Mouse (Mus musculus) embryonic facial prominence, embryonic 11.5 days (tissue): ENCODE measurements around the gene Pld5. TPM values are rescaled to one million over a fixed set of nuclear protein-coding genes. Genes with fewer than 3 reads are reported as not detected.

ENCODE experiments used
- ATAC-seq: fragments of 200-750 bp; cut with Nextera tagmentation; replicated peaks from 2 replicates; pipeline ENCODE4 v1.8.0; 2017; ENCODE audit warnings: low read depth; ENCODE audit not compliant: insufficient number of reproducible peaks, low FRiP score, low TSS enrichment
- DNase-seq: peaks from one replicate; pipeline ENCODE4 v3.0.0-alpha.2; 2015; ENCODE audit warnings: low spot score
- H3K27ac ChIP-seq: fragments of 300-500 bp; sonication (generic); replicated peaks from 2 replicates; pipeline ENCODE4 v1.5.1; 2014; ENCODE audit warnings: mild to moderate bottlenecking, low read depth, low read length, control low read depth
- H3K27me3 ChIP-seq: fragments of 300-500 bp; sonication (generic); 2 replicates; pipeline ENCODE4 v1.6.1; 2014; ENCODE audit warnings: mild to moderate bottlenecking, low read length, moderate library complexity, mixed read lengths; ENCODE audit not compliant: control insufficient read depth, insufficient read depth
- H3K36me3 ChIP-seq: fragments of 300-500 bp; sonication (generic); replicated peaks from 2 replicates; pipeline ENCODE4 v1.6.1; 2014; ENCODE audit warnings: low read depth, mild to moderate bottlenecking, low read length, moderate library complexity, mixed read lengths; ENCODE audit not compliant: control insufficient read depth, insufficient read depth
- H3K4me1 ChIP-seq: fragments of 300-500 bp; sonication (generic); 2 replicates; pipeline ENCODE4 v1.6.1; 2014; ENCODE audit warnings: low read length, mixed read lengths; ENCODE audit not compliant: control insufficient read depth, insufficient read depth
- H3K4me2 ChIP-seq: fragments of 300-500 bp; sonication (generic); 2 replicates; pipeline ENCODE4 v1.6.1; 2014; ENCODE audit warnings: low read depth, mild to moderate bottlenecking, control low read depth, low read length, moderate library complexity
- H3K4me3 ChIP-seq: fragments of 300-500 bp; sonication (generic); 2 replicates; pipeline ENCODE4 v1.5.1; 2014; ENCODE audit warnings: low read depth, low read length, control low read depth
- H3K9ac ChIP-seq: fragments of 300-500 bp; sonication (generic); replicated peaks from 2 replicates; pipeline ENCODE4 v1.6.1; 2014; ENCODE audit warnings: mild to moderate bottlenecking, control low read depth, low read length
- H3K9me3 ChIP-seq: fragments of 300-500 bp; sonication (generic); replicated peaks from 2 replicates; pipeline ENCODE4 v1.6.1; 2016; ENCODE audit warnings: mild to moderate bottlenecking, low read length, inconsistent platforms, mixed read lengths; ENCODE audit not compliant: control insufficient read depth
- WGBS: fragments of 180-500 bp; shearing (Covaris S2); extraction: QIAGEN DNeasy Blood & Tissue Kit; methylation state at CpG from one replicate; pipeline ENCODE4 v1.1.7; 2014; 5-methylcytosine and 5-hydroxymethylcytosine counted together
- polyA plus RNA-seq: library from polyadenylated mRNA; unstranded; fragments of >200 nt; fragmentation: Nextera tagmentation; extraction: Ambion mirVana; gene quantifications from 2 replicates; pipeline ENCODE4 v1.2.1, GENCODE M21; 2014

Pld5 gene
- polyA plus RNA-seq, 1 experiment from 2014 or later, result 0.29 TPM

DNA sequence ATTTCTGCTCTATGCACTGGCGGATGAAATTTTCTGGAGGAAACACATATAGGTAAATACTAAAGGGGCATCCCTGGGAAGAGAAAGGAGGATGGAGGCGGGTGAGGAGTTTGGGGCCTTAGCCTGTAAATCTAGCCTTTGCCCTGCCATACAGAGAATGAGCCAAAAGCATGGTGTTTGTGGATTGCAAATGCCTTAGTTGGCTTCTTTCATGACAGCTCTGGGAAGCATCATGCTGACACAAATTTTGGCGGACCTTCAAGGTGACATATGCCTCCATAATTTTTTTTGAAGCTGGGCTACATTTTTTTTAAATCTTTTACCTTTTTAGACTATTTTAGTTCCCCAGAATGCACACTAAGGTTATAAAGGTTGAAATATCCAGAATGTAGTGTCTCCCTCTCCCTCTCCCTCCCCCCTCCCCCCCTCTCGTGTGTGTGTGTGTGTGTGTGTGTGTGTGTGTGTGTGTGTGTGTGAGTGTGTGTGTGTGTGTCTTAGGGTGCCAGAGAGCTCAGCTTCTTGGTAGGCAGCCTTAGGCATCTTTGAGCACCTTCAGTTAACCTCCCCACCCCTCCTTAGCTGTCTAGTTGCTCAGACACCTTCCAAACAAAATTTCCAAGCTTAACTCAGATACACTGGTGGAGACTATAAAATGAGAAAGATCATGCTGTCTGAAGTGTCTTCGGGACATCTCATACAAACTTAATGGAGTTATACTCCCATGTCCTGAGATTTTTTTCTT lies 307.9 kb downstream of the Pld5 start:
- Histone ChIP-seq H3K4me3 (no peak overlapping the region), H3K9ac (no peak overlapping the region), H3K27me3 (no peaks in the 10 kb centered on the region), H3K9me3 (no peaks in the 10 kb centered on the region), H3K4me2 (no peak overlapping the region), H3K4me1 (no peaks in the 10 kb centered on the region), H3K27ac (no peak overlapping the region), H3K36me3 (no peaks in the 10 kb centered on the region)
- 90% methylated on average over 4 of the region's 5 CpGs for WGBS
- DNase-seq, result no peak
- no peak for ATAC-seq

DNA sequence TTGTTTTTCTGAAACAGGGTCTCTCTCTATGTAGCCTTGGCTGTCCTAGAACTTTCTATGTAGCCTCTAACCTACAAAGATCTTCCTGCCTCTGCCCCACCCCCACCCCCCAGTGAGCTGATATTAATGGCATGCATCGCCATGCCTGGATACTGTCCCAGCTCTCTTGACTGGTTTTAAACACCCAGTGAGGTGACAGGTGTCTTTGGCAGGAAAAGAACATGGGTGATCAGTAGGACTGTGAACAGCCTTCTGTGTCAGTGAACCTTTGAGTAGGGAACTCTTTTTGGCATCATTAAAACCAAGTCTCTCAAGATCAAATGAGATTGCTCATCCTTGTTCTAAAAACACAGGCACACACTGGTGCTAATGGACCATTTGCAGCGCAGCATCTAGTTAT lies 313.3 kb downstream of the Pld5 start:
- Histone ChIP-seq H3K27ac (no peak overlapping the region), H3K4me2 (no peak overlapping the region), H3K9me3 (no peaks in the 10 kb centered on the region), H3K9ac (no peak overlapping the region), H3K4me3 (no peak overlapping the region), H3K4me1 (no peaks in the 10 kb centered on the region), H3K36me3 (no peaks in the 10 kb centered on the region), H3K27me3 (no peaks in the 10 kb centered on the region)
- no peak for DNase-seq
- WGBS, result 93% methylated on average over 2 of the region's 2 CpGs
- ATAC-seq, result no peak

DNA sequence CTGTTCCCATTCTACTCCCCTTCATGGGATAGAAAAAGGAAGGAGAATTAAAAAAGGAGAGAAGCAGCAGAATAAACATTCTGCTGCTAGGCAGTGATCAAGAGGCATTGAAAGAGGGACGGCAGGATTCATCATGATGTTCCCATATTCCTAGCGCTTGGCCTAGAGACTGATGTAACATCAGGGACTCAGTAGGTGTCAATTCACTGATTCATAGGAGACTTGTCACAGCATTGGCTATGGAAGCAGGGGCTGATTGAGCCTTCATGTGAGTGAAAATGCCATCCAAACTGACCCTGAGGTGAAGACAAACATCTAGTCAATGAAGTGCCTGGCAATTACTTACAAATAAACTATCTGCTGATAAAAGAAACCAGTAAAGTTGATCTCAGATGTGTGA lies 324.3 kb downstream of the Pld5 start:
- H3K27ac ChIP-seq, result no peak overlapping the region
- no peak for ATAC-seq
- H3K9me3 ChIP-seq, result no peaks in the 10 kb centered on the region
- no peaks in the 10 kb centered on the region for H3K36me3 ChIP-seq
- H3K9ac ChIP-seq, result no peak overlapping the region
- no peak for DNase-seq
- no peak overlapping the region for H3K4me2 ChIP-seq
- WGBS, result 83% methylated on average over 2 of the region's 2 CpGs
- no peaks in the 10 kb centered on the region for H3K4me1 ChIP-seq
- H3K27me3 ChIP-seq, result no peaks in the 10 kb centered on the region
- no peak overlapping the region for H3K4me3 ChIP-seq

DNA sequence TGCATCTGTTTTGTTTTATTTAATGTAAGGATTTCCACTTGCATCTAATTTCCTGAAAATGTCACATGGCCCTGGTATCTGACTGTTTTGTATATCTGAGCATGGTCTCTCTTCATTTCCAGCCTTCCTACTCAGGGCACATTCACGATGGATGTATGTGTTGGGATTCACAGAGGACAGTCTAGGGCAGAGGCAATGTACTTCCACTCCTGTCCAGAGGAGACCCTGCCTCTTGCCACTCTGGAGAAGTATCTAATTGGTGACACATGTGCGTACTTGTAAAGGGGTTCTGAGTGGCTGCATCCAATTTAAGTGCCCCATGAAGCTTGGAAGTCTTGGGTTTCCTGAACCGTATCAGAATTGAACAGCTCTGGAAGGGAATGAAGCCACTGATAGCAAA lies 324.7 kb downstream of the Pld5 start:
- no peak overlapping the region for H3K9ac ChIP-seq
- H3K4me2 ChIP-seq, result no peak overlapping the region
- 0 out of 2 replicates have a peak, but pooled peaks have one; percentile 75 for ATAC-seq
- H3K27ac ChIP-seq, result no peak overlapping the region
- no peaks in the 10 kb centered on the region for H3K9me3 ChIP-seq
- peak; percentile 56 for DNase-seq
- H3K27me3 ChIP-seq, result no peaks in the 10 kb centered on the region
- no peak overlapping the region for H3K4me3 ChIP-seq
- H3K4me1 ChIP-seq, result no peaks in the 10 kb centered on the region
- 51% methylated on average over 3 of the region's 3 CpGs for WGBS
- no peaks in the 10 kb centered on the region for H3K36me3 ChIP-seq

DNA sequence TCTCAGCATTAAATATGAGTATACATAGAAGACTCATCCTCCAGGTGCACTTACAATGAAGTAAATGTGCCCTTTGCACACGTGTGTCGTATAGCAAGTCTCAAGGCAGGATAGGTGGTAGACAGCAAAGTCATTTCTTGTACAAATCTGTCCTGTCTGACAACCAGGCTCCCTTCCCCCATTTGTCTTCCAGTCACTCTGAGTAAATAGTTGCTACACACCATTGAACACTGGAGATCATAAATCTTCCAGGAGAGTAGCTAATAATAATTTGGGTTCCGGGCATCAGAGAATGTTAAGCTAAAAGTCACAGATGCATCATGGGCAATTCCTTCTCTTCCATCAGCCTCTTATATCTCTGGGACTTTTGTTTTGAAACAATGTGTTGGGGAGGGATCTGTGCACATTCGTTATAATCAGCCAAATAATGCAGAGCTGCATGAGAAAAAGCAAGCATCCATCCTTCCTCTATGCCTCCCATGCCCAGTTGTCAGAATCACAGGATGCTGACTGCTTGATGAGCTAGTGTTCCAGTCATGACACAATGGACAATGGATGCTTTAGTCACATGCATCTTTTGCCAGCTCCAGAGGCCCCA lies 328.3 kb downstream of the Pld5 start:
- Histone ChIP-seq H3K4me3 (no peak overlapping the region), H3K4me2 (no peak overlapping the region), H3K4me1 (no peaks in the 10 kb centered on the region), H3K36me3 (no peaks in the 10 kb centered on the region), H3K9ac (no peak overlapping the region), H3K27ac (no peak overlapping the region), H3K27me3 (no peaks in the 10 kb centered on the region), H3K9me3 (no peaks in the 10 kb centered on the region)
- no peak for ATAC-seq
- 83% methylated on average over 4 of the region's 4 CpGs for WGBS
- no peak for DNase-seq

DNA sequence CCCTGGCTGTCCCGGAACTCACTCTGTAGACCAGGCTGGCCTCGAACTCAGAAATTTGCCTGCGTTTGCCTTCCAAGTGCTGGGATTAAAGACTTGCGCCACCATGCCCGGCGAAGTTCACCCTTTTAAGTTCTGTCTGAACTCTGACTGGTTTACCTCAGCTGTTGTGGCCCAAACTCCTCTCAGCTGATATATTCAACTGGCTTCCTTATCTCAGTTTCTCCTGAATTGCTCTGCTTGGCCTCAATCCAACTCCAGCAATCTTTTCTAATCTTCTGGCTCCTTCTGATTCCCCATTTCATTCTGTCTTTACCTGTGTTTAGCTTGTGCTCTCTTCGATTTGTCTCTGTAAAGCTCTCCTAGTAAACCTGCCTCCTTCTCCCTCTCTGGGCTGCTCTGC lies 331.9 kb downstream of the Pld5 start:
- H3K27ac ChIP-seq, result no peak overlapping the region
- H3K4me3 ChIP-seq, result no peak overlapping the region
- no peaks in the 10 kb centered on the region for H3K9me3 ChIP-seq
- 92% methylated on average over 7 of the region's 7 CpGs for WGBS
- no peak overlapping the region for H3K9ac ChIP-seq
- H3K27me3 ChIP-seq, result no peaks in the 10 kb centered on the region
- H3K4me2 ChIP-seq, result no peak overlapping the region
- H3K36me3 ChIP-seq, result no peaks in the 10 kb centered on the region
- no peaks in the 10 kb centered on the region for H3K4me1 ChIP-seq
- DNase-seq (no peak), ATAC-seq (no peak)

DNA sequence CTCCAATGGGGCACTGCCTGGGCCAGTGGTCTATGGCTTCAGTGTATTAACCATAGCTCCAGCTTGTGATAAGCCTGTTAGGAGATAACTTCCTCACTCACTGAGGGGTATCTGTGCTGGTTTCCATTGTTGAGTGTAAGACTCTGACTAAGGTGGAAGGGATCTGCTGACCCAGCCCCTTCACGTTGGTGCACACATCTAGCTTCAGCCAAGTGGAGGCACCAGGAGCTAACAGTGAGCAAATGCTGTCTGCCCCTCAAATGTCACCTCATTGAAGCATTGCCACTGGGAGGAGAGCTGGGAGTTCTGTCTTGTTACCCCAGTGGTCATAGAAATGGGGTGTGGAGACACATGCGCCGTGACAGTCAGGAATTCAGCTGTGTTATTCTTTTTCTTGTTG lies 336.4 kb downstream of the Pld5 start:
- Histone ChIP-seq H3K4me3 (no peak overlapping the region), H3K4me1 (no peaks in the 10 kb centered on the region), H3K36me3 (no peaks in the 10 kb centered on the region), H3K9ac (no peak overlapping the region), H3K9me3 (no peaks in the 10 kb centered on the region), H3K4me2 (no peak overlapping the region), H3K27ac (no peak overlapping the region), H3K27me3 (no peaks in the 10 kb centered on the region)
- 84% methylated on average over 3 of the region's 3 CpGs for WGBS
- DNase-seq (no peak), ATAC-seq (no peak)

DNA sequence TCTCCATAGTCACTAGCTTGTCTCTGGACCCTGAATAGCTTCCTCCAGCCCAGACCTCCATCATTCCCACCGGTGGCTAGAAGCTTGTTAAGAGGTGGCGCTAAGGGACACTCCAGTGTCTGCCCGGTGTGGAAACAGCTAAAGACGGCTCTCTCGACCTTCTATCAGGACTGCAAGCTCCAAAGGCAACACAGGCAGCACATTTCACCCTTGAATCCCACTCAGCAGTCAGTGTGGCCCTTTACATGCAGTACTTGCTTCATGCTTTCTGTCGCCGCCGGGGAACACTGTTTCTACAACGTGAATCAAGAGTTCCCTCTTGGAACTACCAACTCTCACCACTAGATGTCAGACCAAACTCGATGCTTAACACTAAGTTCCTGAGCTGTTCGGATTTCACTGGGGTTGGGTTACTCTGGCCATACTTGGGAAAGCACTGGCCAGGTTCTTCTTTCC lies 338.8 kb downstream of the Pld5 start:
- ATAC-seq (peak; percentile 71), DNase-seq (peak; percentile 94)
- no peaks in the 10 kb centered on the region for H3K36me3 ChIP-seq
- no peaks in the 10 kb centered on the region for H3K27me3 ChIP-seq
- H3K4me3 ChIP-seq, result no peak overlapping the region
- no peaks in the 10 kb centered on the region for H3K9me3 ChIP-seq
- 12% methylated on average over 11 of the region's 11 CpGs for WGBS
- no peaks in the 10 kb centered on the region for H3K4me1 ChIP-seq
- no peak overlapping the region for H3K27ac ChIP-seq
- H3K9ac ChIP-seq, result 0 out of 2 replicates have a peak overlapping the region, but pooled peaks have one; percentile 28
- H3K4me2 ChIP-seq, result 0 out of 2 replicates have a peak overlapping the region, but pooled peaks have one; percentile 21
